Mouse (Mus musculus): ENCODE results near the gene AW822073.
"Not testable (repeated sequence)": the region's sequence is repeated elsewhere in the genome, so short reads cannot be mapped to it uniquely, and the experiment has no call there.

Gene AW822073

DNA sequence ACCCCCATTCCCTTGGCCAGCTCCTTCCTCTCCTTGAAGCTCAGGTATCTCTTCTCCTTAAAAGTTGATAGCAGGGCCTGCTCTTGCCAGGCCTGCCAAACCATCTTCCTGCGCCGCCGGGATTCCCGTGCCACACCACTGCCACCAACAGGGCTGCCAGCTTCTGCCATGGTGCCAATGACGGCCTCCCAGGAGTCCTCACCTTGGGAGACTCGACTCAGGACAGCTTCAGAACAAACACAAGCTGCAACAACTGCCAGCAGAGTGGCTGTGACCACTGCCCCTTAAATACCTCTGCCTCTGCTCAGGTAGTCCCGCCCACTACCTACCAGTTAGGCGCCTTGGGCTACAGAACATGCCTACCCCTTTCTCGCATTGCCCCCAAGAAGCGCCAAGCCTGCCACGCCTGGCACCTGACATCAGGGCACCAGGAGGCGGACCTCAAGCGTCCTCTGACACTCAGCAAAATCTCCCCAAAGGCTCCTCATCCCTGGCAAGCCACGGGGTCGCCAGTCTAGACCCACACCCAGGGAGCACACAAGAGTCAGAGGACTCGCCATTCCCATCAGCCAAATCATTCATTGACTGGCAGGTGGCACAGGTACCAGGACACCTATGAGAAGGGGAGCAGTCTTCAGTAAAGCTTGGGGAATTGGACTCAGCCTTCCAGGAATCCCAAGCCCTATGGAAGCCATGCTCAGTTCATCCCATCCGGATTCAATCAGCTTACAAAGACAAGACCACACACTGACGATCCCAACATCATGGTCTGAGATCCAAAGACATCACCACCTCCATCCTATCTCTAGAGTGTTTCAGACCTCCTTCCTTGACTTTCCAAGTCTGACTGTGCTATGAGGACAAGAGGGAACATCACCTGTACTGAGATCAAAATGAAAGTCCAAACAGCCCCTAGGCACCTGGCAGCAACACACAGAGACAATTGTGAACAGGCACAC is at the start of gene AW822073:
Gene AW822073, minus strand, starts transcription at position 104 of the 959 bp plus-strand sequence.
- DNase-seq (ENCODE audit: low read depth, low spot score) = peak; percentile 23

DNA sequence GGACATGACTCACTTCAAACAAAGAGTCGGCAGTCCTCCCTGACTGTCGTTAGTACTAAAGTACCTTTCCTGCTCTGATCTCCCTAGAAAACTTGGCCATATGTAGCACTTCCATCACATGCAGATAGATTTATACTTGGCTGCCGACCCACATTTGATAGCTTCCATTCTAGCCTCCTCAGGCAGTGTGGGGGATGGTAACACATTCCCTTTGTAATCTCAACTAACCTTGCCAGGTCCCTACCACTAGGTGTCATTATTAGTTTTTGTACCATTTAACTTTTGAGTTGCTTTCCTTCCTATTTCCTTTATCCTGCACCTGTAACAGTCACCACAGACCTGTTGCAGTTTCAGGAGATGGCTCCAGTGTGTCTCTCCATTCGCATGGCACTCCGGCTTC is 33.7 kb upstream of the AW822073 start:
- peak; percentile 28 for DNase-seq (ENCODE audit: low read depth, low spot score)

DNA sequence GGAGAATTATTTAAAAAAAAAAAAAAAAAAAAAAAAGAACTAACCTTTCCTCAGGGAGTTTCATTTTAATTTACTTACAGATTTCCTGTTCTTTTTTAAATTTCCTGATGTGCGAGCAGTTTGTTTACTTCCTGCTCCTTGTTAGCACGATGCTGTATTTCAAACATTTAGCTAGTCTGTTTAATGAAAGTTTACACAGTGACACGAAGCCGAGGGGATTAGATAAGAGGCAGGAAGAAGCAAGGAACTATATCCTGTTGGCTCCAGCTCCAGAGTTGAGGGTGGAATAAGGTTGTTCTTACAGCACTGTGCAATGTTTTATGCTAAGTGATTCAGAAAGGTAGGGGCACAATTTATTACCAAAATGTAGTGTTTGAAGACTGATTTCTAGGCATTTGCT is 31.2 kb upstream of the AW822073 start:
- no peak for DNase-seq (ENCODE audit: low read depth, low spot score)

DNA sequence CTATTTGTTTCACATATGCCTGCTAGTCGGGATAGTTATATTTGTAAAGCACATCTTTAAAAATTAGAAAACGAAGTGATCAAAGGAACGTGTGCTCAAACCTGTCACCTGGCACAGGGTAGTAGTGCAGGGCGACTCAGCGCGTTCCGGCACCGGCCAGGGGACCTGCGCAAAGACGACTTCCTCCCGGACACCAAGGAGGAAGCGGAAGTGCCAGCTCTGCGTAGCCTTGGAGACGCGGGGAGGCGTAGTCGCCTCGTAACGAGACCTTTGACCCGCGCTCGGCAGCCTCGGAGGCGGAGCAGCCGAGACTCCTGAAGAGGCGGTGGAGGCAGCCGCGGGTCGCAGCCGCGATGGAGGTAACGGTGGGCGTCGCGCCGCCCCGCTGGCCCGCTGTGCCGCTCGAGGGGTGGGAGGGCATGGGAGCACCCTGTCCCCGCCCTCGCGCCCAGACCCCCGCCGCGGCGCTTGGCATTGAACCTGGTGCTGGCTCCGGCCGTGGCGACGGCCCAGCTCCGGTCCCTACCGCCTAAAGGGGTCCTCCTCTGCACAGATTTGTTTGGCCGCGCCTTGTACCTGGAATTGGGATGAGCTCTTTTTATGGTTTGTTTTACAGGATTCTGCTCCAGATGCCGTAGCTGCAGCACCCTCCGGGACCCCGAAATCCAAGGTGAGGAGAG is 30.6 kb upstream of the AW822073 start, which contains the start of gene Gcc2:
Gene Gcc2, plus strand, starts transcription at position 285 of the 680 bp plus-strand sequence.
- DNase-seq (ENCODE audit: low read depth, low spot score) = peak; percentile 96

DNA sequence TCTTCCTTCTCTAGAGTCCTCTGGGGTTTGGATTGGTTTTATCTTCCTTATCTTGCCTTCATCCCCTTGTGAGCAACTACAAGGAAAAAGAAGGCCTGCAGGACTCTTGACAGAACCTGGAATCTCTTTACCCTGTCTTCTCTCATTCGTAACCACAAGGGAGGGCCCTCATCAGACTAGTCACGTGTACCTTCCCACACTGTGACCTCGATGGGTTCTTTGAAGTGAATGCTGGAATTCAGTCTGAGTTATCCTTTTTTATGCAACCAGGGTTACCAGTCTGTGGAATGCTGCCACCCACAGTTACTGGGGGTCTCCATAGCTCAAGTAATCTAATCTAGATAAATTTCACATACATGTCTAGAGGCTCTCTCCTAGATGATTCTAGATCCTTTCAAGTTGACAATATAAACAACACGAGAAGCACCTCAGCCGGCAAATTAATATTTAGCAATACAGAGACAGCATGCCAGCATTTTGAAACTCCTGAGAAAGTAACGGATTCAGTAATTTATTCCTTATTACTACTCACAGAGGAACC is 30.0 kb upstream of the AW822073 start:
- peak; percentile 30 for DNase-seq (ENCODE audit: low read depth, low spot score)

DNA sequence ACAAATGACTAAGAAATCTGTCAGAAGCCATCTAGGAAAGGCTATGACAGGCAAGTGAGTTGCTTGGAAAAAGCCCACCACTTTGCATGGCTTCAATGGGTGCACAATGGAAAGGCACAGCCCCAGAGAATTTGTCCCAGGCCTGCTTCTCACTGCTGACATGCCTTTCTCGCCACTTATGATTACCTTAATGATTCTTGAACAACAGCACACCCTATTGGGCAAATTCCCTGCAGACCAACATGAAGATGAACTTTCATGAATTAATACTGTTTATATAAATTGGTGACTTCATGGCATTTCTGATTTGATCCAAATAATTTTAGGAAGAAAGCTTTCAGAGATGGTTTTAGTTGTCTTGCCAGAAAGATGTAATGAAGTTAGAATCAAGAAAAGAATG is 24.8 kb upstream of the AW822073 start:
- peak; percentile 11 for DNase-seq (ENCODE audit: low read depth, low spot score)

DNA sequence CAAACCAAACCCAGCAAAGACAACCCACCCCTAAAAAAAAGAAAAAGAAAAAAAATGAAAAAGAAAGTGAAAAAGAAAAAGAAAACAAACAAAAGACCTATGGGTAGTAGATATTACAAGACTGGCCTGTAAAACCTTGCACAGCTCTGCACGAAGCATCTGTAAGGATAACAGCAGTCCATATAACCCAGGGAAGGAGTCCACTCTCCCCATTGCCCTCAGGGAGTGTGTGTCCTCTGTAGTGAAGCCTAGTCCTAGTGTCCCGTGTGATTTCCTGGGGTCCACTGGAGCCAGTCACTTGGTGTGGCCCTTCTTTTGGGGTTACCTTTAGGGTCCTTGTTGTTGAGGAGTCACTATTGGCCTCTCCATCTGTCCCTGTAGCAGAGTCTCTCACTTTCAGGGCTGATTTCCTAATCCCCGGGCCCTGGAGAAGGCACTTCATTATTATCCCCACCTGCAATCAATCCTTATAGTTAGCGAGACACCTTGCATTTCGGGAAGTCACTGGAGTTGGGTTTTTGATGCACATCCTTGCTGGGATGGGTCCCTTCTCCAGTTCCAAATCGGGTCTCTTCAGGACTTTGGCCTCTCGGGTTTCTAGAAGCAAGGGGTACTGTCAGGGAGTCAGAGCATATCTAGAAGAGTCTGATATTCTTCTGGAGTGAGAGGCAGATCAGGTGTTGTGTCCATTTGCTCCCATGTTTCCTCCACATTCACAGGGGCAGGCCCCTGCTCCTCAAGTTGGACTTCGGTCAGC is 14.4 kb upstream of the AW822073 start:
- peak; percentile 31 for DNase-seq (ENCODE audit: low read depth, low spot score)

DNA sequence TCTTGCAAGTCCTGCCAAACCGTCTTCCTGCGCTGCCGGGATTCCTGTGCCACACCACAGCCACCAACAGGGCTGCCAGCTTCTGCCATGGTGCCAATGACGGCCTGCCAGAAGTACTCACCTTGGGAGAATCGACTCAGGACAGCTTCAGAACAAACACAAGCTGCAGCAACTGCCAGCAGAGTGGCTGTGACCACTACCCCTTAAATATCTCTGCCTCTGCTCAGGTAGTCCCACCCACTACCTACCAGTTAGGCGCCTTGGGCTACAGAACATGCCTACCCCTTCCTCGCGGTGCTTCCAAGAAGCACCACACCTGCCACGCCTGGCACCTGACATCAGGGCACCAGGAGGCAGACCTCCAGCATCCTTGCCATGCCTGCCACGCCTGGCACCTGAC is 11.9 kb upstream of the AW822073 start, which contains the start of gene Gm4981:
Gene Gm4981, minus strand, starts transcription at position 89 of the 400 bp plus-strand sequence.
- no peak for DNase-seq (ENCODE audit: low read depth, low spot score)

DNA sequence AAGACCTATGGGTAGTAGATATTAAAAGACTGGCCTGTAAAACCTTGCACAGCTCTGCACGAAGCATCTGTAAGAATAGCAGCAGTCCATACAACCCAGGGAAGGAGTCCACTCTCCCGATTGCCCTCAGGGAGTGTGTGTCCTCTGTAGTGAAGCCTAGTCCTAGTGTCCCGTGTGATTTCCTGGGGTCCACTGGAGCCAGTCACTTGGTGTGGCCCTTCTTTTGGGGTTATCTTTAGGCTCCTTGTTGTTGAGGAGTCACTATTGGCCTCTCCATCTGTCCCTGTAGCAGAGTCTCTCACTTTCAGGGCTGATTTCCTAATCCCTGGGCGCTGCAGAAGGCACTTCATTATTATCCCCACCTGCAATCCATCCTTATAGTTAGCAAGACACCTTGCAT is 10.3 kb upstream of the AW822073 start:
- DNase-seq (ENCODE audit: low read depth, low spot score) = not testable (repeated sequence)

DNA sequence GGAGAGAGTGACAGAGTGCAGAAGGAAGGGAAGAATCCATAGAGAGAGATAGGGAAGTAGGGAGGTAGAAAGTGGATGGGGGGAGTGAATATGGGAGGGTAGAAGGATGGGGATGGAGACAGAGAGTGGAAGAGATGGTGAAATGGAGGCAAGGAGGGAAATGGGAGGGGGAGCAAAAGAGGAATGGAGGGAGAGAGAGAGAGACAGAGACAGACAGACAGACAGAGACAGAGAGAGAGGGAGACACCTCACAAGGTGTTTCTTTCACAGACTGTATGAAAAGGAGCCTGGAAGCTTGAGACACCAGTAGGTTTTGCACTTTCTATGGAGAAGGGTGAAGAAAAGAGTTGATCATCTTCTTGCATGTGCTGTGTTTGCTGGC is 9.0 kb upstream of the AW822073 start:
- not testable (repeated sequence) for DNase-seq (ENCODE audit: low read depth, low spot score)

DNA sequence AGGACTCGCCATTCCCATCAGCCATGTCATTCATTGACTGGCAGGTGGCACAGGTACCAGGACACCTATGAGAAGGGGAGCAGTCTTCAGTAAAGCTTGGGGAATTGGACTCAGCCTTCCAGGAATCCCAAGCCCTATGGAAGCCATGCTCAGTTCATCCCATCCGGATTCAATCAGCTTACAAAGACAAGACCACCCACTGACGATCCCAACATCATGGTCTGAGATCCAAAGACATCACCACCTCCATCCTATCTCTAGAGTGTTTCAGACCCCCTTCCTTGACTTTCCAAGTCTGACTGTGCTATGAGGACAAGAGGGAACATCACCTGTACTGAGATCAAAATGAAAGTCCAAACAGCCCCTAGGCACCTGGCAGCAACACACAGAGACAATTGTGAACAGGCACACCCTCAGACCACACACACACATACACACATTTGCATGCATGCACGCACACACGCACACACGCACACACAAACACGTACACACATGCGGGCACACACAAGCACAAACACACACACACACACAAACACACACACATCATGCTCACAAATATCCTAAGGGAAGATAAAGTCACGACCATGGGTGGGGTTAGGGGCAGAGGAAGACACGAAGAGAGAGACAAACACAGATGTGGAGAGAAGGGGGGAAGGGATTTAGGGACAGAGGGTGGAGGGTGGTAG is 8.5 kb upstream of the AW822073 start:
- not testable (repeated sequence) for DNase-seq (ENCODE audit: low read depth, low spot score)

DNA sequence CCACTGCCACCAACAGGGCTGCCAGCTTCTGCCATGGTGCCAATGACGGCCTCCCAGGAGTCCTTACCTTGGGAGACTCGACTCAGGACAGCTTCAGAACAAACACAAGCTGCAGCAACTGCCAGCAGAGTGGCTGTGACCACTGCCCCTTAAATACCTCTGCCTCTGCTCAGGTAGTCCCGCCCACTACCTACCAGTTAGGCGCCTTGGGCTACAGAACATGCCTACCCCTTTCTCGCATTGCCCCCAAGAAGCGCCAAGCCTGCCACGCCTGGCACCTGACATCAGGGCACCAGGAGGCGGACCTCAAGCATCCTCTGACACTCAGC is 7.9 kb upstream of the AW822073 start, which contains the start of gene Duxf3:
Gene Duxf3, minus strand, starts transcription at position 35 of the 329 bp plus-strand sequence.
- DNase-seq (ENCODE audit: low read depth, low spot score) = not testable (repeated sequence)

DNA sequence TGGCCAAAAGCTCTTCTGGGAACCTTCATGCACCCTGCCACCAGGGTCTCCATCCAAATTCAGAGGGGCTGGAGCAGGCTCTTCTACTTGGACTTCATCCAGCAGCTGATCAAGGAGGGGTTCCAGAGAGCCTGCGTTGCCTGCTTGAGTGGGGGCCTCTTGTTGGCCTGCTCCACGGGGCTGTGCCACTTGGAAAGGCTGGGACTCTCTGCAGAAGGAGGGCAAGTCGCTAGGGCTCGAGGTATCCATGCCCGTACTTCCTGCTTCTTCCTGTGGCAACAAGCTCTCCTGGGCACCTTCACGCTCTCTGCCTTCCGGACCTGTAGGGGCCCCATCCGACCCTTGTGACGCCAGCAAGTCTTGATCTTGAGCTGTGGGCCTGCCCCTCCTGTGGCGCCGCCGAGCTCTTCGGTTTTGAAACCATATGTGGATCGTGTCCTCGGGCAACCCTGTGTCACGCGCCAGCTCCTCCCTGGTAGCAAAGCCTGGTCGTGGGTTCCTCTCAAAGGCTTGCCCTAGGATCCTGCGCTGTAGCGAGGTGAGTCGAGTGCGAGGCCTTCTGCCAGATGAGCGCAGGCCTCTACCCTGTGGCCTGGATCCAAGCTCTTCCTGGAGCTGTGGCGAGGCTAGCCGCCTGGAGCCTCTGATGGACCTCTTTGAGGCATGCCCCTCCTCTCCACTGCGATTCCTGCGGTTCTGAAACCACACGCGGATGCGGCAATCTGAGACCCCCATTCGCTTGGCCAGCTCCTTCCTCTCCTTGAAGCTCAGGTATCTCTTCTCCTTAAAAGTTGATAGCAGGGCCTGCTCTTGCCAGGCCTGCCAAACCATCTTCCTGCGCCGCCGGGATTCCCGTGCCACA is 7.3 kb upstream of the AW822073 start:
- DNase-seq (ENCODE audit: low read depth, low spot score) = peak; percentile 51

DNA sequence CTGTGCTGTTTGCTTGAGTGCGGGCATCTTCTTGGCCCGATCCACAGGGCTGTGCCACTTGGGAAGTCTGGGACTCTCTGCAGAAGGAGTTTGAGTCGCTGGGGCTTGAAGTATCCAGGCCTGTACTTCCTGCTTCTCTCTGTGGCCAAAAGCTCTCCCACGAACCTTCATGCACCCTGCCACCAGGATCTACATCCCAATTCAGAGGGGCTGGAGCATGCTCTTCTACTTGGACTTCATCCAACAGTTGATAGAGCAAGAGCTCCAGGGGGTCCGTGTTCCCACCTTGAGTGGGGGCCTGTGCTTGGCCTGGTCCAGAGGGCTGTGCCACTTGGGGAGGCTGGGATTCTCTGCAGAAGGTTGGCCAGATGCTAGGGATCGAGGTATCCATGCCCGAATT is 6.4 kb upstream of the AW822073 start:
- peak; percentile 27 for DNase-seq (ENCODE audit: low read depth, low spot score)

DNA sequence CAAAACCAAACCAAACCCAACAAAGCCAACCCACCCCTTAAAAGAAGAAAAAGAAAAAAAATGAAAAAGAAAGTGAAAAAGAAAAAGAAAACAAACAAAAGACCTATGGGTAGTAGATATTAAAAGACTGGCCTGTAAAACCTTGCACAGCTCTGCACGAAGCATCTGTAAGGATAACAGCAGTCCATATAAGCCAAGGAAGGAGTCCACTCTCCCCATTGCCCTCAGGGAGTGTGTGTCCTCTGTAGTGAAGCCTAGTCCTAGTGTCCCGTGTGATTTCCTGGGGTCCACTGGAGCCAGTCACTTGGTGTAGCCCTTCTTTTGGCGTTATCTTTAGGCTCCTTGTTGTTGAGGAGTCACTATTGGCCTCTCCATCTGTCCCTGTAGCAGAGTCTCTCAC is 5.3 kb upstream of the AW822073 start:
- DNase-seq (ENCODE audit: low read depth, low spot score) = not testable (repeated sequence)

DNA sequence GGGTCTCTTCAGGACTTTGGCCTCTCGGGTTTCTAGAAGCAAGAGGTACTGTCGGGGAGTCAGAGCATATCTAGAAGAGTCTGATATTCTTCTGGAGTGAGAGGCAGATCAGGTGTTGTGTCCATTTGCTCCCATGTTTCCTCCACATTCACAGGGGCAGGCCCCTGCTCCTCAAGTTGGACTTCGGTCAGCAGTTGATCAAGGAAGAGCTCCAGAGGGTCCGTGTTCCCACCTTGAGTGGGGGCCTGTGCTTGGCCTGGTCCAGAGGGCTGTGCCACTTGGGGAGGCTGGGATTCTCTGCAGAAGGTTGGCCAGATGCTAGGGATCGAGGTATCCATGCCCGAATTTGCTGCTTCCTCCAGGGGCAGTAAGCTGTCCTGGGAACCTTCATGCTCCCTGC is 3.1 kb upstream of the AW822073 start:
- DNase-seq (ENCODE audit: low read depth, low spot score) = not testable (repeated sequence)

DNA sequence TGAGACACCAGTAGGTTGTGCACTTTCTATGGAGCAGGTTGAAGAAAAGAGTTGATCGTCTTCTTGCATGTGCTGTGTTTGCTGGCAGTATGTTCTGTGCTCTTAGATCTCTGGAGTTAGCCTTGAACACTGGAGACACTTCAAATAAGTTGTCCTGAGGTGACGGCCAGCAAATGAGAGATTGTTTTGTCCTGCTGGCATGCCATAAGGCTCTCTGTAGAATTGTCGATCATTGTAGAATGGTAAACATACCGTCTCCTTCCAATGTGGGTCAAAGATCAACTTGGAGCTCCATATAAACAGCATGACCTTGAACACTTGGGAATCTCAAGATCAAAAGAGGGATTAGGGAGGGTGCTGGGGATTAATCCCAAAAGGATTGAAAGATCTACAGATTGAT is 1.6 kb upstream of the AW822073 start:
- peak; percentile 30 for DNase-seq (ENCODE audit: low read depth, low spot score)

DNA sequence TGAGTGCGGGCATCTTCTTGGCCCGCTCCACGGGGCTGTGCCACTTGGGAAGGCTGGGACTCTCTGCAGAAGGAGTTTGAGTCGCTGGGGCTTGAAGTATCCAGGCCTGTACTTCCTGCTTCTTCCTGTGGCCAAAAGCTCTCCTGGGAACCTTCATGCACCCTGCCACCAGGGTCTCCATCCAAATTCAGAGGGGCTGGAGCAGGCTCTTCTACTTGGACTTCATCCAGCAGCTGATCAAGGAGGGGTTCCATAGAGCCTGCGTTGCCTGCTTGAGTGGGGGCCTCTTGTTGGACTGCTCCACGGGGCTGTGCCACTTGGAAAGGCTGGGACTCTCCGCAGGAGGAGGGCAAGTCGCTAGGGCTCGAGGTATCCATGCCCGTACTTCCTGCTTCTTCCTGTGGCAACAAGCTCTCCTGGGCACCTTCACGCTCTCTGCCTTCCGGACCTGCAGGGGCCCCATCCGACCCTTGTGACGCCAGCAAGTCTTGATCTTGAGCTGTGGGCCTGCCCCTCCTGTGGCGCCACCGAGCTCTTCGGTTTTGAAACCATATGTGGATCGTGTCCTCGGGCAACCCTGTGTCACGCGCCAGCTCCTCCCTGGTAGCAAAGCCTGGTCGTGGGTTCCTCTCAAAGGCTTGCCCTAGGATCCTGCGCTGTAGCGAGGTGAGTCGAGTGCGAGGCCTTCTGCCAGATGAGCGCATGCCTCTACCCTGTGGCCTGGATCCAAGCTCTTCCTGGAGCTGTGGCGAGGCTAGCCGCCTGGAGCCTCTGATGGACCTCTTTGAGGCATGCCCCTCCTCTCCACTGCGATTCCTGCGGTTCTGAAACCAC is 541 bp downstream of the AW822073 start:
- DNase-seq (ENCODE audit: low read depth, low spot score) = peak; percentile 38

DNA sequence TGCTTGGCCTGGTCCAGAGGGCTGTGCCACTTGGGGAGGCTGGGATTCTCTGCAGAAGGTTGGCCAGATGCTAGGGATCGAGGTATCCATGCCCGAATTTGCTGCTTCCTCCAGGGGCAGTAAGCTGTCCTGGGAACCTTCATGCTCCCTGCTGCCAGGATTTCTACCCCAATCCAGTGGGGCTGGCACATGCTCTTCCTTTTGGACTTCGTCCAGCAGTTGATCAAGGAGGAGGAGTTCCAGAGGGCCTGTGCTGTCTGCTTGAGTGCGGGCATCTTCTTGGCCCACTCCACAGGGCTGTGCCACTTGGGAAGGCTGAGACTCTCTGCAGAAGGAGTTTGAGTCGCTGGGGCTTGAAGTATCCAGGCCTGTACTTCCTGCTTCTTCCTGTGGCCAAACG is 1.6 kb downstream of the AW822073 start:
- not testable (repeated sequence) for DNase-seq (ENCODE audit: low read depth, low spot score)

Measured in CD4-positive helper T cell, adult 2 months (primary cell).